Mouse (Mus musculus) midbrain, postnatal 0 days (tissue): Measurements from ENCODE around the gene Ints1. TPM values are rescaled to one million over a fixed set of nuclear protein-coding genes. Genes with fewer than 3 reads are reported as not detected.

ENCODE experiments used
- ATAC-seq: fragments of 200-750 bp; cut with Nextera tagmentation; 2 replicates; pipeline ENCODE4 v1.8.0; 2017; ENCODE audit warnings: moderate number of reproducible peaks, mild to moderate bottlenecking, moderate TSS enrichment, moderate library complexity; ENCODE audit not compliant: low FRiP score
- DNase-seq: peaks from one replicate; pipeline ENCODE4 v3.0.0-alpha.2; 2015; ENCODE audit warnings: low spot score
- H3K27ac ChIP-seq: fragments of 300-500 bp; sonication (generic); 2 replicates; pipeline ENCODE4 v1.5.1; 2014; ENCODE audit warnings: low read depth, mild to moderate bottlenecking, low read length, mixed read lengths
- H3K27me3 ChIP-seq: fragments of 300-500 bp; sonication (generic); 2 replicates; pipeline ENCODE4 v1.6.1; 2014; ENCODE audit warnings: low read length, control low read depth, mixed read lengths; ENCODE audit not compliant: insufficient read depth
- H3K36me3 ChIP-seq: fragments of 300-500 bp; sonication (generic); 2 replicates; pipeline ENCODE4 v1.6.1; 2014; ENCODE audit warnings: low read length, control low read depth, mixed read lengths; ENCODE audit not compliant: insufficient read depth
- H3K4me1 ChIP-seq: fragments of 300-500 bp; sonication (generic); 2 replicates; pipeline ENCODE4 v1.6.1; 2014; ENCODE audit warnings: mild to moderate bottlenecking, control low read depth, antibody characterized with exemption, low read length, mixed read lengths; ENCODE audit not compliant: insufficient read depth
- H3K4me2 ChIP-seq: fragments of 300-500 bp; sonication (generic); 2 replicates; pipeline ENCODE4 v1.6.1; 2014; ENCODE audit warnings: low read depth, mild to moderate bottlenecking, low read length, mixed read lengths; ENCODE audit not compliant: poor library complexity, severe bottlenecking
- H3K4me3 ChIP-seq: fragments of 300-500 bp; sonication (generic); 2 replicates; pipeline ENCODE4 v1.5.1; 2014; ENCODE audit warnings: low read depth, mild to moderate bottlenecking, low read length, moderate library complexity
- H3K9ac ChIP-seq: fragments of 300-500 bp; sonication (generic); replicated peaks from 2 replicates; pipeline ENCODE4 v1.6.1; 2014; ENCODE audit warnings: mild to moderate bottlenecking, low read length, moderate library complexity, mixed read lengths; ENCODE audit not compliant: poor library complexity, severe bottlenecking
- H3K9me3 ChIP-seq: fragments of 300-500 bp; sonication (generic); 2 replicates; pipeline ENCODE4 v1.6.1; 2016; ENCODE audit warnings: low read length, control low read depth
- CTCF ChIP-seq: IDR thresholded peaks from 2 replicates; pipeline ENCODE4 v1.5.1; 2016; ENCODE audit warnings: antibody characterized with exemption, mild to moderate bottlenecking
- WGBS: fragments of 180-500 bp; shearing (Covaris S2); extraction: QIAGEN DNeasy Blood & Tissue Kit; methylation state at CpG from one replicate; pipeline ENCODE4 v1.1.7; 2014; 5-methylcytosine and 5-hydroxymethylcytosine counted together
- polyA plus RNA-seq: library from polyadenylated mRNA; unstranded; fragments of >200 nt; fragmentation: Nextera tagmentation; extraction: Ambion mirVana; gene quantifications from 2 replicates; pipeline ENCODE4 v1.2.1, GENCODE M21; 2015
- total RNA-seq: library from RNA; depleted of rRNA; stranded (reverse); fragments of >200 nt; gene quantifications from 2 replicates; pipeline ENCODE4 v1.2.3, GENCODE M21; 2014

The Ints1 gene
- total and polyA plus RNA-seq, 2 experiments from 2014 or later: 27.1 to 129 TPM

DNA sequence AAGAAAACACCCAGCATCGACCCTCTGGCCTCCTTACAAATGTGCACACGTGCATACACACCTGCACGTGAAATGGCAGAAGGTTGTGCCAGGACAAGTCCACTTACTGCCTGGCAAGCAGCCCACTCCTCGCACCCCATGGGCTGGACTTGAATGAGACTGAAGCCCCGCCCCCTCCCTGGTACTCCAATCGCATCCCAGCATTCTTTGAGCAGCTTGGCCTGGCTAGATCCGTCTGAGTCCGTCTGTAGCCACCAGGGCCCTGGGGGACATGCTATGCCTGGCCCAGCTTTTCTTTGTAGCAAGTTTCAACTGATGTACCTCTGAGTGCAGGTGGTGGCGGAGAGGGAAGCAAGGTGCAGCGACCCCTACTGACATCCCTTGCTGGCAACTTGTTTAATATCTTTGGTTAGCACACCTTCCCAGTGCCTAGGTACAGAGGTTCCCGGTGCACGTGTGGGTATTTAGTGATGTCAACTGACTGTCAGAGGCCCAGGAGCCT is 28.2 kb upstream of the Ints1 start:
- H3K4me2 ChIP-seq: no peak overlapping the region; the same call in 1 of the 2 replicates
- ATAC-seq (0 out of 2 replicates have a peak, but pooled peaks have one; percentile 42), DNase-seq (peak; percentile 66)

DNA sequence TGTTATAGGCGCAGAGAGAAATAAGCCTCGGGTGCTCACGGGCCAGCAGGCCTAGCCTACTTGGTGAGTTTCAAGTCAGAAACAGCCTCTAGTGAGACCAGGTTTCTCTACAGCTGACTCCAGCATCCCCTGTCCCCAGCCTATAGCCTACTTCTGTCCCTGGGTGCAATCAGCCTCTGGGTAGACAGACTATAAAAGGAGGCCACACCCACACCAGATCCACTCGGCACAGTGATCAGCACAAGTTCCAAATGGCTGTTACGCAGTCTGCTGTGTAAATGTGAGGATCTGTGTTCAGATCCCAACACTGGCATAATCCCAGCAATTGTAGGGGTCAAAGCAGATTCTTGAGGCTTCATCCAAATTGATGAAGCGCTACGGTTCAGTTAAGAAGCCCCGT is 27.7 kb upstream of the Ints1 start:
- Histone ChIP-seq H3K27me3 (no peaks in the 10 kb centered on the region), H3K4me3 (no peak overlapping the region), H3K9me3 (no peaks in the 10 kb centered on the region), H3K36me3 (peaks cover 12% of the 10 kb centered on the region), H3K27ac (no peak overlapping the region), H3K9ac (no peak overlapping the region), H3K4me1 (peaks cover 5% of the 10 kb centered on the region; the same call in 1 of the 2 replicates), H3K4me2 (no peak overlapping the region)
- no peak for TF ChIP-seq CTCF
- DNase-seq (no peak), ATAC-seq (no peak)
- WGBS: 81% methylated on average over 8 of the region's 8 CpGs

More for the DNA sequence above, 28.2 kb upstream of the Ints1 start:
- Histone ChIP-seq H3K27me3 (no peaks in the 10 kb centered on the region), H3K9me3 (no peaks in the 10 kb centered on the region), H3K27ac (no peak overlapping the region), H3K4me3 (no peak overlapping the region), H3K9ac (no peak overlapping the region), H3K4me1 (peaks cover under 1% of the 10 kb centered on the region; the same call in 1 of the 2 replicates), H3K36me3 (peaks cover 12% of the 10 kb centered on the region)
- 12% methylated on average over 12 of the region's 12 CpGs for WGBS
- peak; percentile 58 for TF ChIP-seq CTCF

DNA sequence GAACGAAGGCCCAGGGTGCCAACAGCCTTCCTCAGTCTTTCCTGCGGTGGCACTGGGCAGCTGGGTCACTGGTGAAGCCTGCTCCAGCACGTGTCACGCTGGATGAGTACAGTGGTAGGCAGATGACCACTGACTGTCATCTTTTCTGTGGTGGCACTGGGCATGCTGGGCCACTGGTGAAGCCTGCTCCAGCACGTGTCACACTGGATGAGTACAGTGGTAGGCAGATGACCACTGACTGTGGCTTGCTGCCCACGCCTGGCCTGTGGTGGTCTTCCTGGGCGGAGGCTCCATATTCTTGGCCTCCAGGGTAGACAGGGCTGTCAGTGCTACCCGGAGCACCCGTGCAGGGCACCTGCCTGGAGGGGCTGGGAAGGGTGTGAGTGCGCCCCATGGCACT is 26.4 kb upstream of the Ints1 start:
- no peak overlapping the region for H3K4me2 ChIP-seq
- no peaks in the 10 kb centered on the region for H3K27me3 ChIP-seq
- no peak overlapping the region for H3K4me3 ChIP-seq
- peaks cover 12% of the 10 kb centered on the region for H3K36me3 ChIP-seq
- H3K27ac ChIP-seq: no peak overlapping the region
- H3K9me3 ChIP-seq: no peaks in the 10 kb centered on the region
- DNase-seq (no peak), ATAC-seq (no peak)
- TF ChIP-seq CTCF: no peak
- no peak overlapping the region for H3K9ac ChIP-seq
- H3K4me1 ChIP-seq: peaks cover 15% of the 10 kb centered on the region; the same call in 1 of the 2 replicates
- WGBS: 91% methylated on average over 10 of the region's 10 CpGs

DNA sequence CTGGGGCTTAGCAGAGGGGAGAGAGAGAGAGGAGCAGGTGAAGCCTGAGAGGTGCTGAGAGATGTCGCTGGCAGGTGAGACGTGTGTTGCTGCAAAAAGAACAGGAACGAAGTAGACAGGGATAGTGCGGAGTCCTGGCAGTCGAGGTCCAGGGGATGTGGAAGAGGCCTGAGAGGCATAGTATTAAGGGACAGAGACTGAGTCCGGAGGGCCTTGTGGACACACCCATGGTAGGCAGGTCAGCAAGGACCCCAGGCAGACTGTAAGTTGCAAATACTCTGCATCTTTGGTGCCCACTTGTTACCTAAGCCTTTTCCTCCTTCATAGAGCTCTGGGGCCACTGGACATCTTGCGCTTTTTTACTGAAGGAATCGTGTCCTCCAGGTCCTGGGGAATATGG is 25.8 kb upstream of the Ints1 start:
- Histone ChIP-seq H3K9ac (no peak overlapping the region), H3K4me2 (no peak overlapping the region), H3K27ac (0 out of 2 replicates have a peak overlapping the region, but pooled peaks have one; percentile 6), H3K27me3 (no peaks in the 10 kb centered on the region), H3K36me3 (peaks cover 12% of the 10 kb centered on the region), H3K9me3 (no peaks in the 10 kb centered on the region), H3K4me1 (peaks cover 15% of the 10 kb centered on the region; the same call in 1 of the 2 replicates), H3K4me3 (no peak overlapping the region)
- no peak for TF ChIP-seq CTCF
- 94% methylated on average over 8 of the region's 8 CpGs for WGBS
- DNase-seq: no peak
- ATAC-seq: no peak

DNA sequence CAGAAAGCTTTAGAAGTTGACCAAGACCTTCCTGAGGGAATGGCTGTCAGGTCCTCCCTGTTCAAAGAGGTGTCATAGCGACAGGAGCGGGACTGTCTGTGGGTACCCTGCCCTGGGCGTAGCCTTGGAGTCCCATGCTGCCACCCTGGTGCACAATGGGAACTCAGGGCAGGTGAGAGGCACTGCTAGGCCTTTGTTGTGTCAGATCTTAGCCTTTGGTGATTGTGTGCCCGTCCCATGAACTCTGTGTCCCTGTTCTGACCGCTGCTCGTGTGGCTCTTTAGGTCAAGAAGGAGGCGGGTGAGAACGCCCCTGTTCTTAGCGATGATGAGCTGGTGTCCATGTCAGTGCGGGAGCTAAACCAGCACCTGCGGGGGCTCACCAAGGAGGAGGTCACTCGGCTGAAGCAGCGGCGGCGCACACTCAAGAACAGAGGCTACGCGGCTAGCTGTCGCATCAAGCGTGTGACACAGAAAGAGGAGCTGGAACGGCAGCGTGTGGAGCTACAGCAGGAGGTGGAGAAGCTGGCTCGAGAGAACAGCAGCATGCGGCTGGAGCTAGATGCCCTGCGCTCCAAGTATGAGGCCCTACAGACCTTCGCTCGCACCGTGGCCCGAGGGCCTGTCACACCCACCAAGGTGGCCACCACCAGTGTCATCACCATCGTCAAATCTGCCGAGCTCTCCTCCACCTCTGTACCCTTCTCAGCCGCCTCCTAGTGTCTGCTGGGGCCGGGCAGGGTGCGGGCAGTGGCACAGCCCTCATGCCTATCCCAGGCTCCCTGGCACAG is 24.5 kb upstream of the Ints1 start:
- Histone ChIP-seq H3K9ac (no peak overlapping the region), H3K9me3 (no peaks in the 10 kb centered on the region), H3K27me3 (no peaks in the 10 kb centered on the region), H3K4me3 (no peak overlapping the region), H3K4me2 (no peak overlapping the region), H3K36me3 (peaks cover 12% of the 10 kb centered on the region), H3K27ac (no peak overlapping the region), H3K4me1 (peaks cover 15% of the 10 kb centered on the region; the same call in 1 of the 2 replicates)
- 90% methylated on average over 33 of the region's 33 CpGs for WGBS
- no peak for TF ChIP-seq CTCF
- no peak for ATAC-seq
- DNase-seq: no peak

DNA sequence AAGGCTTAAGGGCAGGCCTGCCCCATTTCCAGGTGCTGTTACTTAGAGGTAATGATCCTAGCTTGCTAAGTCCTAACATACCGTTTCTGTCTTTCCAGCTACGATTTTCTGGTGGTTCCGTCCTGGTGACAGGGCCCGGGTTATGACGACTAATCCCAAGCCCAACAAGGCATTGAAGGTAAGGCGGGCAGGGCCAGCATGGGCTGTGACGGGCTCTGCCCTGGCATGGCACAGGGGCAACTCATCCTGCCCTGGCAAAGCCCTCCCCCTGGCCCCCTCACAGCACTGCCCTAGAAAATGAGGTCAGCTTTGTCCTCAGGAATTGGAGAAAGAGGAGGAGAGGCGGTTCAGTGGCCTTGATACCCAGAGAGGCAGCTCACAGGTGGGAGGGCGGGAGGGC is 23.6 kb upstream of the Ints1 start:
- H3K4me3 ChIP-seq: no peak overlapping the region
- TF ChIP-seq CTCF: no peak
- H3K36me3 ChIP-seq: peaks cover 12% of the 10 kb centered on the region
- ATAC-seq (no peak), DNase-seq (no peak)
- WGBS: 89% methylated on average over 9 of the region's 9 CpGs
- no peaks in the 10 kb centered on the region for H3K9me3 ChIP-seq
- peaks cover 15% of the 10 kb centered on the region; the same call in 1 of the 2 replicates for H3K4me1 ChIP-seq
- peak overlapping the region; percentile 81 for H3K4me2 ChIP-seq
- H3K27ac ChIP-seq: no peak overlapping the region
- no peaks in the 10 kb centered on the region for H3K27me3 ChIP-seq
- H3K9ac ChIP-seq: no peak overlapping the region
